In the genomic region with DNA sequence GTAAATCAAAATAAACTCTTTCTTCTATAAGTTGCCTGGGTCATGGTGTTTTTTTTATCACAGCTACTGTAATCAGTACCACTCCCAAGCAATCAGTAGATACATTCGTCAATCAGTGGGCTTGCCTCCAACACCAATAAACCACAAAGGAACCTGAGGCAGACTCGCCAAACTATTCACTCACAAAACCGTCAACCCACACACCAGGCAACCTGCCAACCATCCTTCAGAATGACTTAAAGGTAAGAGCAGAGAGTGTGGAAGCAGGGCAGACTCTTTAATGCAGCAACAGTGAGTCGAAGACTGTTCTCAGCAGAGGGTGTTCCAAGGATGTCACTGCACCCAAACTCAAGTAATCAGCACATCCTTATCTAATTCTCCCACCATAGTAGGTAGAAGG, we compare ENCODE assay signal across 32 mouse cellular contexts. TPM values are rescaled to one million over a fixed set of nuclear protein-coding genes. Genes with fewer than 3 reads are reported as not detected.
A peak's percentile ranks its signal among the peaks of the same experiment; 100 is the strongest.
DNase-seq lines count a peak whose midpoint lies in the region; ATAC-seq and TF ChIP-seq lines count a peak whose summit lies in the region.
"Had no signal": no experiment of that assay in that cellular context is flagged by ENCODE, and none has a peak within 500 bp of the region (broad histone marks: within the 10 kb centered on the region; RNA-seq: fewer than 3 reads in every experiment).

No protein-coding gene starts in this region.

- DNase-seq in frontal cortex, postnatal 36 days (ENCODE audit: low spot score in 2 of 2): peak; percentile 18 to 23
- DNase-seq in frontal cortex, postnatal 10 days (ENCODE audit: low spot score in 2 of 2): no peak
- DNase-seq in right cerebral cortex, adult 18-20 months: peak; percentile 53
- no peak for DNase-seq in right cerebral cortex, postnatal 14 days
- DNase-seq in fat pad, adult 2 months (ENCODE audit: extremely low read depth, low read depth, low spot score): peak; percentile 16
- no peak for DNase-seq in midbrain, postnatal 0 days (ENCODE audit: low spot score)
- no peak for DNase-seq in kidney, postnatal 14 days
- DNase-seq: adrenal gland, adult 8-10 months; cerebellum, adult 8-10 months; cerebellum, postnatal 25 days; forebrain, postnatal 0 days; gastrocnemius, postnatal 14 days; heart, postnatal 14 days; kidney, adult 18-20 months; kidney, postnatal 36 days; layer of hippocampus, postnatal 36 days; thymus, postnatal 14 days had no signal

- H3K4me3 ChIP-seq in midbrain, postnatal 0 days (ENCODE audit: low read depth, low read length): no peak overlapping the region
- H3K4me3 ChIP-seq: forebrain, embryonic 12.5 days; hindbrain, embryonic 10.5 days; hindbrain, embryonic 15.5 days; kidney, embryonic 15.5 days; limb, embryonic 13.5 days; lung, embryonic 15.5 days; midbrain, embryonic 10.5 days; myocyte; neural tube, embryonic 12.5 days had no signal

- H3K9ac ChIP-seq in midbrain, postnatal 0 days (replicated peaks; ENCODE audit: low read length, poor library complexity, severe bottlenecking): no peak overlapping the region
- H3K9ac ChIP-seq: forebrain, embryonic 12.5 days; forebrain, postnatal 0 days; hindbrain, embryonic 15.5 days; kidney, embryonic 15.5 days; limb, embryonic 13.5 days; lung, embryonic 15.5 days; neural tube, embryonic 12.5 days had no signal

- 86% methylated on average over 4 of the region's 4 CpGs for WGBS in midbrain, postnatal 0 days

- no peak for ATAC-seq in midbrain, postnatal 0 days (ENCODE audit: low FRiP score)
- ATAC-seq: CD4-positive, CD25-positive, alpha-beta regulatory T cell, adult 4 months; forebrain, postnatal 0 days; inflammation-experienced regulatory T-cells, adult 6 months; midbrain, embryonic 16.5 days had no signal

- no peak overlapping the region for H3K4me2 ChIP-seq in midbrain, postnatal 0 days (ENCODE audit: low read depth, low read length, poor library complexity, severe bottlenecking)
- H3K4me2 ChIP-seq: forebrain, embryonic 12.5 days; hindbrain, embryonic 15.5 days; kidney, embryonic 15.5 days; limb, embryonic 13.5 days; liver, embryonic 11.5 days; lung, embryonic 15.5 days; neural tube, embryonic 12.5 days had no signal

- H3K4me1 ChIP-seq in midbrain, postnatal 0 days (ENCODE audit: insufficient read depth, low read length): no peaks in the 10 kb centered on the region
- H3K4me1 ChIP-seq: forebrain, embryonic 12.5 days; hindbrain, embryonic 10.5 days; hindbrain, embryonic 15.5 days; kidney, embryonic 15.5 days; limb, embryonic 13.5 days; lung, embryonic 15.5 days; midbrain, embryonic 10.5 days; neural tube, embryonic 12.5 days had no signal

- no peak overlapping the region for H3K27ac ChIP-seq in midbrain, postnatal 0 days (ENCODE audit: low read depth, low read length)
- H3K27ac ChIP-seq: forebrain, embryonic 12.5 days; hindbrain, embryonic 10.5 days; hindbrain, embryonic 15.5 days; kidney, embryonic 15.5 days; limb, embryonic 13.5 days; lung, embryonic 15.5 days; midbrain, embryonic 10.5 days; neural tube, embryonic 12.5 days had no signal

- TF ChIP-seq CTCF in midbrain, postnatal 0 days (IDR thresholded peaks at IDR 0.05): no peak

- H3K9me3 ChIP-seq in midbrain, postnatal 0 days (ENCODE audit: low read length): no peaks in the 10 kb centered on the region
- H3K9me3 ChIP-seq: forebrain, embryonic 12.5 days; hindbrain, embryonic 10.5 days; hindbrain, embryonic 15.5 days; kidney, embryonic 15.5 days; limb, embryonic 13.5 days; lung, embryonic 15.5 days; midbrain, embryonic 10.5 days; neural tube, embryonic 12.5 days had no signal

- no peaks in the 10 kb centered on the region for H3K36me3 ChIP-seq in midbrain, postnatal 0 days (ENCODE audit: insufficient read depth, low read length)
- H3K36me3 ChIP-seq: forebrain, embryonic 12.5 days; hindbrain, embryonic 10.5 days; hindbrain, embryonic 15.5 days; kidney, embryonic 15.5 days; limb, embryonic 13.5 days; lung, embryonic 15.5 days; midbrain, embryonic 10.5 days; neural tube, embryonic 12.5 days had no signal

- H3K27me3 ChIP-seq in midbrain, postnatal 0 days (ENCODE audit: insufficient read depth, low read length): no peaks in the 10 kb centered on the region
- H3K27me3 ChIP-seq: forebrain, embryonic 12.5 days; hindbrain, embryonic 15.5 days; kidney, embryonic 15.5 days; lung, embryonic 15.5 days; neural tube, embryonic 12.5 days had no signal

RNA-seq across cellular contexts. Expression of gene Lrrc3, which starts 20.3 kb away (rescaled TPM):
- 36.1 and 39.6 TPM in 2 replicates for total RNA-seq in midbrain, postnatal 0 days (2014; rRNA removed)
- polyA plus RNA-seq in midbrain, postnatal 0 days (2015; fragmentation: Nextera tagmentation; extraction: Ambion mirVana): 29.7 and 29.9 TPM in 2 replicates
- total RNA-seq: granulocyte monocyte progenitor cell, adult 5-6 weeks; megakaryocyte progenitor cell, adult 5-6 weeks had no signal
- polyA plus RNA-seq: CD4-positive, CD25-positive, alpha-beta regulatory T cell, adult 4 months; inflammation-experienced regulatory T-cells, adult 6 months had no signal

RNA-seq across cellular contexts. Expression of gene Trpm2, which starts 47.7 kb away (rescaled TPM):
- total RNA-seq in midbrain, postnatal 0 days (2014; rRNA removed): 7.3 and 12.5 TPM in 2 replicates
- polyA plus RNA-seq in midbrain, postnatal 0 days (2015; fragmentation: Nextera tagmentation; extraction: Ambion mirVana): 5.6 and 8.0 TPM in 2 replicates
- polyA plus RNA-seq: myocyte had no signal

RNA-seq across cellular contexts. Expression of gene 1810043G02Rik, which starts 55.6 kb away (rescaled TPM):
- total RNA-seq in midbrain, postnatal 0 days (2014; rRNA removed): 60.0 and 61.7 TPM in 2 replicates
- polyA plus RNA-seq in midbrain, postnatal 0 days (2015; fragmentation: Nextera tagmentation; extraction: Ambion mirVana): 66.2 and 72.6 TPM in 2 replicates

Comparison
In these comparisons a context has a peak if more than half of its experiments do, and no peak if none do; other contexts are left out.
1. DNase-seq: peak in frontal cortex, postnatal 36 days (2 of 2), right cerebral cortex, adult 18-20 months (single experiment) and fat pad, adult 2 months (single experiment); none in frontal cortex, postnatal 10 days (0 of 2), right cerebral cortex, postnatal 14 days (single experiment), midbrain, postnatal 0 days (single experiment) and kidney, postnatal 14 days (single experiment).